In genomic region chr3:147092188-147093075, GRCm38 (mm10) we compare ENCODE assay signal across 11 mouse cellular contexts.
DNase-seq lines count a peak whose midpoint lies in the region; ATAC-seq and TF ChIP-seq lines count a peak whose summit lies in the region.
"Had no signal": no experiment of that assay in that cellular context is flagged by ENCODE, and none has a peak within 500 bp of the region (broad histone marks: within the 10 kb centered on the region; RNA-seq: fewer than 3 reads in every experiment).

No protein-coding gene starts in this region.

- DNase-seq in kidney, postnatal 0 days (ENCODE audit: low spot score): peak; percentile 64
- DNase-seq in kidney, adult 9 months: no peak
- DNase-seq in MN1 (ENCODE audit: low spot score) (peak; percentile 66), NIH3T3 (ENCODE audit: low read depth) (peak; percentile 27)
- no peak for DNase-seq in spleen, postnatal 4 days (ENCODE audit: low spot score in 2 of 2)
- DNase-seq in gastrocnemius, postnatal 10 days: no peak
- DNase-seq: adrenal gland, adult 2 months; kidney, postnatal 25 days; right cerebral cortex, postnatal 4 days had no signal

- peak; percentile 53 for TF ChIP-seq CTCF in kidney, postnatal 0 days (IDR thresholded peaks at IDR 0.05; ENCODE audit: low read depth)

- H3K27me3 ChIP-seq in kidney, postnatal 0 days (ENCODE audit: insufficient read depth, low read length): no peaks in the 10 kb centered on the region
- no peaks in the 10 kb centered on the region for H3K27me3 ChIP-seq in midbrain, embryonic 15.5 days (replicated peaks)

- ATAC-seq in kidney, postnatal 0 days (replicated peaks; ENCODE audit: low FRiP score, low read depth): no peak
- 0 out of 2 replicates have a peak, but pooled peaks have one; percentile 54 for ATAC-seq in midbrain, embryonic 15.5 days (replicated peaks)

- no peaks in the 10 kb centered on the region for H3K9me3 ChIP-seq in kidney, postnatal 0 days (replicated peaks; ENCODE audit: low read length)
- no peaks in the 10 kb centered on the region for H3K9me3 ChIP-seq in midbrain, embryonic 15.5 days

- no peak overlapping the region for H3K4me3 ChIP-seq in kidney, postnatal 0 days (replicated peaks; ENCODE audit: low read depth, low read length)
- H3K4me3 ChIP-seq in midbrain, embryonic 15.5 days: no peak overlapping the region

- H3K4me2 ChIP-seq in kidney, postnatal 0 days (ENCODE audit: low read length): no peak overlapping the region
- H3K4me2 ChIP-seq in midbrain, embryonic 15.5 days: no peak overlapping the region

- H3K9ac ChIP-seq in kidney, postnatal 0 days (ENCODE audit: low read depth, low read length): no peak overlapping the region
- no peak overlapping the region for H3K9ac ChIP-seq in midbrain, embryonic 15.5 days

- H3K4me1 ChIP-seq in kidney, postnatal 0 days (replicated peaks; ENCODE audit: insufficient read depth, low read length): no peaks in the 10 kb centered on the region
- H3K4me1 ChIP-seq in midbrain, embryonic 15.5 days: peaks cover 7% of the 10 kb centered on the region; the same call in 1 of the 2 replicates

- no peaks in the 10 kb centered on the region for H3K36me3 ChIP-seq in kidney, postnatal 0 days (ENCODE audit: insufficient read depth, low read length)
- no peaks in the 10 kb centered on the region for H3K36me3 ChIP-seq in midbrain, embryonic 15.5 days (replicated peaks)

- no peak overlapping the region for H3K27ac ChIP-seq in kidney, postnatal 0 days
- H3K27ac ChIP-seq in midbrain, embryonic 15.5 days: peak overlapping the region; percentile 38; the same call in 1 of the 2 replicates
- H3K27ac ChIP-seq: macrophage had no signal

- 49% methylated on average over 8 of the region's 8 CpGs for WGBS in kidney, postnatal 0 days
- 38% methylated on average over 8 of the region's 8 CpGs for WGBS in midbrain, embryonic 15.5 days

Comparison
In these comparisons a context has a peak if more than half of its experiments do, and no peak if none do; other contexts are left out.
1. DNase-seq: peak in kidney, postnatal 0 days (single experiment), MN1 (single experiment) and NIH3T3 (single experiment); none in kidney, adult 9 months (single experiment), spleen, postnatal 4 days (0 of 2) and gastrocnemius, postnatal 10 days (single experiment).